Mouse (Mus musculus): Measurements from ENCODE around the gene Itfg2. TPM values are rescaled to one million over a fixed set of nuclear protein-coding genes. Genes with fewer than 3 reads are reported as not detected.

Itfg2 gene
- polyA plus RNA-seq (2015; fragmentation: Nextera tagmentation; extraction: Ambion mirVana): 13.4 and 16.1 TPM in 2 replicates

DNA sequence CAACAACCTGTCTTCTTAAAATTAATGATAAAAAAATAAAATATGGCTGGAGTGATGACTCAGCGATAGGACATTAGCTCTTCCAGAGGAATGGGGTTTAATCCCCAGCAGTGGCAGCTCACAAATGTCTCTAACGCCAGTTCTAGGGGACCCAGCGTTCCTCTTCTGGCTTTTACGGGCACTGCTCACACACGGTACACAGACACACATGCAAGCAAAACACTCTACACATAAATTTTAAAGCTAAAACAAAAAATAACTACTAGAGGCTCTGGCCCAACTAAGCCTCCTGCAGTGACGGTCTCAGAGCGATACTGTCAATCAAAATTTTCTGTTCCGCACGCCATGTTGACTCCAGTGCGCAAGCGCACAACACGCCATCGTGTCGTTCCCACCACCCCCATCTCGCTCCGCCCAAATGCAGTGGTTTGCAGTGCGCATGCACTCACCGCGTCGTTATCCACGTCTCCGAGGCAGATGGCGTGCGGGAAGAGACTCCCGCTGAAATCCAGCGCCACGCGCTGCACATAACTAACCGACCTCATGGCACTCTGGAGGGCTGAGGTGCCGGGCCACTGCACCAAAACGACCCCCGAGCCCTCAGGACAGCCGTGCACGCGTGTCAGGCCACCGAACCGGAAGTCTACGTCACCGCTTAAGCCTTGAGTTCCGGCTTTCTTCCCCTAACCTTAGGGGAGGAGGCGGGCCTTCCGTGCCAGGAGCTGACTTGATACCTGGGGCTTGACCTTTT lies at the start of gene Itfg2:
Itfg2 (minus strand) TSS at position 663 of the 751 bp plus-strand sequence.
- ATAC-seq (ENCODE audit: low read depth): peak; percentile 92
- under 1% methylated on average over 42 of the region's 42 CpGs for WGBS (ENCODE audit: insufficient replicate concordance)

GRCm38 (mm10) chr6:128474112-128474511 lies 49.4 kb upstream of the Itfg2 start:
- Histone ChIP-seq H3K27ac (no peak overlapping the region), H3K9me3 (replicated peaks) (no peaks in the 10 kb centered on the region), H3K4me3 (replicated peaks) (no peak overlapping the region), H3K4me2 (no peak overlapping the region), H3K9ac (no peak overlapping the region), H3K27me3 (no peaks in the 10 kb centered on the region), H3K4me1 (replicated peaks) (peaks cover 4% of the 10 kb centered on the region), H3K36me3 (no peaks in the 10 kb centered on the region)
- ATAC-seq (ENCODE audit: low read depth) (no peak), DNase-seq (no peak)
- WGBS (ENCODE audit: insufficient replicate concordance): 66% methylated on average over 6 of the region's 6 CpGs

More for the DNA sequence above, at the start of gene Itfg2:
- DNase-seq: peak; percentile 92
- H3K4me1 ChIP-seq (replicated peaks): peaks cover 37% of the 10 kb centered on the region
- H3K9me3 ChIP-seq (replicated peaks): no peaks in the 10 kb centered on the region
- H3K4me3 ChIP-seq (replicated peaks): peak within 1 kb of the TSS; percentile 74
- peak within 1 kb of the TSS; percentile 80 for H3K4me2 ChIP-seq
- H3K27ac ChIP-seq: peak within 1 kb of the TSS; percentile 93
- H3K36me3 ChIP-seq: peaks cover 22% of the 10 kb centered on the region
- H3K9ac ChIP-seq: peak within 1 kb of the TSS; percentile 79
- H3K27me3 ChIP-seq: no peaks in the 10 kb centered on the region

GRCm38 (mm10) chr6:128469451-128469850 lies 44.7 kb upstream of the Itfg2 start:
- DNase-seq: no peak
- H3K27me3 ChIP-seq: no peaks in the 10 kb centered on the region
- H3K9me3 ChIP-seq (replicated peaks): no peaks in the 10 kb centered on the region
- ATAC-seq (ENCODE audit: low read depth): no peak
- no peak overlapping the region for H3K4me3 ChIP-seq (replicated peaks)
- H3K4me2 ChIP-seq: peak overlapping the region; percentile 32; the same call in 1 of the 2 replicates
- peaks cover 39% of the 10 kb centered on the region for H3K4me1 ChIP-seq (replicated peaks)
- H3K36me3 ChIP-seq: no peaks in the 10 kb centered on the region
- H3K9ac ChIP-seq: no peak overlapping the region
- 7% methylated on average over 11 of the region's 12 CpGs for WGBS (ENCODE audit: insufficient replicate concordance)
- no peak overlapping the region for H3K27ac ChIP-seq

GRCm38 (mm10) chr6:128467298-128467697 lies 42.6 kb upstream of the Itfg2 start:
- no peak for DNase-seq
- no peaks in the 10 kb centered on the region for H3K27me3 ChIP-seq
- no peak overlapping the region for H3K4me3 ChIP-seq (replicated peaks)
- no peaks in the 10 kb centered on the region for H3K9me3 ChIP-seq (replicated peaks)
- H3K36me3 ChIP-seq: no peaks in the 10 kb centered on the region
- peaks cover 39% of the 10 kb centered on the region for H3K4me1 ChIP-seq (replicated peaks)
- ATAC-seq (ENCODE audit: low read depth): no peak
- H3K4me2 ChIP-seq: no peak overlapping the region
- H3K9ac ChIP-seq: no peak overlapping the region
- H3K27ac ChIP-seq: no peak overlapping the region
- 37% methylated on average over 2 of the region's 2 CpGs for WGBS (ENCODE audit: insufficient replicate concordance)

GRCm38 (mm10) chr6:128466563-128466962 lies 41.8 kb upstream of the Itfg2 start:
- ATAC-seq (ENCODE audit: low read depth) (peak; percentile 82), DNase-seq (peak; percentile 40)
- Histone ChIP-seq H3K27ac (no peak overlapping the region), H3K4me1 (replicated peaks) (peaks cover 39% of the 10 kb centered on the region), H3K4me3 (replicated peaks) (no peak overlapping the region), H3K9me3 (replicated peaks) (no peaks in the 10 kb centered on the region), H3K9ac (no peak overlapping the region), H3K36me3 (no peaks in the 10 kb centered on the region), H3K4me2 (peak overlapping the region; percentile 10; the same call in 1 of the 2 replicates), H3K27me3 (no peaks in the 10 kb centered on the region)
- 23% methylated on average over 3 of the region's 3 CpGs for WGBS (ENCODE audit: insufficient replicate concordance)

- peak overlapping the region; percentile 10; the same call in 1 of the 2 replicates for H3K4me2 ChIP-seq
- no peak overlapping the region for H3K9ac ChIP-seq
- no peaks in the 10 kb centered on the region for H3K9me3 ChIP-seq (replicated peaks)
- H3K27ac ChIP-seq: no peak overlapping the region
- H3K4me3 ChIP-seq (replicated peaks): no peak overlapping the region
- H3K27me3 ChIP-seq: no peaks in the 10 kb centered on the region
- 0 out of 2 replicates have a peak, but pooled peaks have one; percentile 15 for ATAC-seq (ENCODE audit: low read depth)
- no peaks in the 10 kb centered on the region for H3K36me3 ChIP-seq
- no peak for DNase-seq
- 57% methylated on average over 7 of the region's 7 CpGs for WGBS (ENCODE audit: insufficient replicate concordance)
- H3K4me1 ChIP-seq (replicated peaks): peaks cover 39% of the 10 kb centered on the region
Measured at GRCm38 (mm10) chr6:128466043-128466442, 41.3 kb upstream of the Itfg2 start.

DNA sequence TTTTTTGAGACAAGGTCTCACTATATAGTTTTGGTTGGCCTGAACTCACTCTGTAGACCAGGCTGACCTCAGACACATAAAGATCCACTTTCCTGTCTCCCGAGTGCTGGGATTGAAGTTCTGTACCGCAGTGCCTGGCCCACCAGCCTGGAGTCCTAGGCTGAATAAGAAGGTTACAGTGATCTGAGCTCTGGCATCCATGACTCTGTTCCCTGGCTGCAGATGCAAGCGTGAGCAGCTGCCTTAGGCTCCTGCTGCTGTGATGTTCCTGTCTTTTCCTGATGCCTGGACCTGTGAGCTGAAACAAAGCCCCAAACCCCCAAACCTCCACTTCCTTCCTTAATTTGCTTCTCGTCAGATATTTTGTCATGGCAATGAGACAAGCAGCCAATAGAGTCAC lies 40.3 kb upstream of the Itfg2 start:
- Histone ChIP-seq H3K4me1 (replicated peaks) (peaks cover 39% of the 10 kb centered on the region), H3K9me3 (replicated peaks) (no peaks in the 10 kb centered on the region), H3K4me2 (no peak overlapping the region), H3K4me3 (replicated peaks) (no peak overlapping the region), H3K9ac (no peak overlapping the region), H3K27me3 (no peaks in the 10 kb centered on the region), H3K36me3 (no peaks in the 10 kb centered on the region), H3K27ac (no peak overlapping the region)
- WGBS (ENCODE audit: insufficient replicate concordance): 55% methylated on average over 4 of the region's 4 CpGs
- ATAC-seq (ENCODE audit: low read depth) (no peak), DNase-seq (no peak)

GRCm38 (mm10) chr6:128461606-128462005 lies 36.9 kb upstream of the Itfg2 start:
- Histone ChIP-seq H3K27me3 (no peaks in the 10 kb centered on the region), H3K9ac (no peak overlapping the region), H3K27ac (no peak overlapping the region), H3K36me3 (no peaks in the 10 kb centered on the region), H3K9me3 (replicated peaks) (no peaks in the 10 kb centered on the region), H3K4me3 (replicated peaks) (no peak overlapping the region), H3K4me1 (replicated peaks) (peaks cover 14% of the 10 kb centered on the region), H3K4me2 (no peak overlapping the region)
- DNase-seq: no peak
- ATAC-seq (ENCODE audit: low read depth): no peak

DNA sequence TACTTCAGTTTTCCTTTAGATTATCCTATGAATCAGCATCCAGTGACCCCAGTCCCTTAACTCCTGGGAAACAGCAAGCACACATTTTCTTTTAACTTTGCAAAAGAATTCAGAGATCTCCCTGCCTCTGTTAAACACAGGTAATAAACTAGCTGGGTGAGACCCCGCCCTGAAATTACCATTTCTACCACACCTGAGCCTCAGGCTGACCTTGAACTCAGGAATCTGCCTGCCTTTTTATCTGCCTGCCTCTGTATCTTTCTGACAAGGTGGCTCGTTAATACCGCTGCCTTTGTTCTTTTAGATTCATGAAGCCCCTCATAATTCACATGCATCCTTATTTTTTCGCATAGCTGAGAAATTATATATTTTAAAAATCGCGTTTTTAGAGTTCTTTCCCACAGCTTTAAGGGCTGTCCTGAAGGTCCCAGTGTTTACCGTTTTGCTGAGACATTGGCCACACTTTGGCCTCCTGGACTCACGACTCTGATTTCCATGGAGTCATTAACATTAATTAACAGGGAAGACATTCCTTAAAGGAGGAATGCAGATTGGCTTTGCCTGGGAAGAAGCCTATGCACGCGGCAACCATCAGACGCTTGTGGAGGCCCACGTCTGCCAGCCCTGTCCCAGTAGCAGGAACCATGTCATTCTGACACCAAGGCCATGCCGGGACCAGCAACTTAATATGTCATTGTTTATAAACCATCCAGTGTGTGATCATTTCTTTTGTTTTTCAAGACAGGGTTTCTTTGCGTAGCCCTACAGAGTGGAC lies 36.2 kb upstream of the Itfg2 start:
- DNase-seq (no peak), ATAC-seq (ENCODE audit: low read depth) (no peak)
- H3K4me3 ChIP-seq (replicated peaks): no peak overlapping the region
- H3K27ac ChIP-seq: no peak overlapping the region
- H3K27me3 ChIP-seq: no peaks in the 10 kb centered on the region
- no peaks in the 10 kb centered on the region for H3K36me3 ChIP-seq
- H3K9ac ChIP-seq: no peak overlapping the region
- peaks cover 7% of the 10 kb centered on the region for H3K4me1 ChIP-seq (replicated peaks)
- no peak overlapping the region for H3K4me2 ChIP-seq
- WGBS (ENCODE audit: insufficient replicate concordance): 66% methylated on average over 14 of the region's 14 CpGs
- H3K9me3 ChIP-seq (replicated peaks): no peaks in the 10 kb centered on the region

GRCm38 (mm10) chr6:128460321-128460720 lies 35.6 kb upstream of the Itfg2 start:
- H3K36me3 ChIP-seq: no peaks in the 10 kb centered on the region
- H3K27ac ChIP-seq: no peak overlapping the region
- H3K4me2 ChIP-seq: no peak overlapping the region
- DNase-seq: no peak
- no peak for ATAC-seq (ENCODE audit: low read depth)
- peaks cover under 1% of the 10 kb centered on the region for H3K4me1 ChIP-seq (replicated peaks)
- no peaks in the 10 kb centered on the region for H3K27me3 ChIP-seq
- H3K9ac ChIP-seq: no peak overlapping the region
- WGBS (ENCODE audit: insufficient replicate concordance): 30% methylated on average over 2 of the region's 2 CpGs
- no peaks in the 10 kb centered on the region for H3K9me3 ChIP-seq (replicated peaks)
- no peak overlapping the region for H3K4me3 ChIP-seq (replicated peaks)

GRCm38 (mm10) chr6:128457186-128457585 lies 32.5 kb upstream of the Itfg2 start:
- H3K36me3 ChIP-seq: no peaks in the 10 kb centered on the region
- no peaks in the 10 kb centered on the region for H3K27me3 ChIP-seq
- WGBS (ENCODE audit: insufficient replicate concordance): 70% methylated on average over 5 of the region's 5 CpGs
- DNase-seq (no peak), ATAC-seq (ENCODE audit: low read depth) (no peak)
- H3K27ac ChIP-seq: no peak overlapping the region
- H3K4me1 ChIP-seq (replicated peaks): no peaks in the 10 kb centered on the region
- H3K4me3 ChIP-seq (replicated peaks): no peak overlapping the region
- H3K4me2 ChIP-seq: no peak overlapping the region
- H3K9me3 ChIP-seq (replicated peaks): no peaks in the 10 kb centered on the region
- no peak overlapping the region for H3K9ac ChIP-seq

Measured in liver, embryonic 13.5 days (tissue).